Comparison of ENCODE assay signal across 1 mouse cellular context in genomic region chr3:131302452-131303319, GRCm38 (mm10).
TF ChIP-seq lines count a peak whose summit lies in the region.

Gene Cyp2u1 (minus strand): TSS chr3:131303227.

TF ChIP-seq in CH12.LX, 34 proteins besides CTCF, POLR2A, EP300 and RAD21 (continued from another document):
- TF ChIP-seq SIN3A (IDR thresholded peaks at IDR 0.05; ENCODE audit: low read length): 0 out of 2 replicates have a peak, but pooled peaks have one; percentile 16
- peak; percentile 41; the same call in 1 of the 2 replicates for TF ChIP-seq MXI1 (IDR thresholded peaks at IDR 0.05; ENCODE audit: low read depth, low read length)
- peak; percentile 91 for TF ChIP-seq CHD2 (IDR thresholded peaks at IDR 0.05; ENCODE audit: low read length)
- peak; percentile 43; the same call in 1 of the 2 replicates for TF ChIP-seq NRF1 (IDR thresholded peaks at IDR 0.05; ENCODE audit: low read depth, low read length)
- TF ChIP-seq JUN (IDR thresholded peaks at IDR 0.05; ENCODE audit: insufficient read depth, low read depth, low read length): no peak
- 0 out of 2 replicates have a peak, but pooled peaks have one; percentile 65 for TF ChIP-seq UBTF (IDR thresholded peaks at IDR 0.05; ENCODE audit: low read depth, low read length)
- 0 out of 2 replicates have a peak, but pooled peaks have one; percentile 17 for TF ChIP-seq IRF4 (IDR thresholded peaks at IDR 0.05; ENCODE audit: low read depth, low read length)
